Mouse (Mus musculus): ENCODE measurements around the gene Dmrtb1. TPM values are rescaled to one million over a fixed set of nuclear protein-coding genes. Genes with fewer than 3 reads are reported as not detected.

Gene Dmrtb1
- total RNA-seq, 1 experiment, result 1.7 TPM

GRCm38 (mm10) chr4:107706884-107707283 is 22.9 kb upstream of the Dmrtb1 start:
- in situ Hi-C loops (cut with MboI; ENCODE audit: low sequenced_read_pairs in 2 of 2, unreplicated experiment in 2 of 2), result no loop called here
- no peak overlapping the region for H3K27ac ChIP-seq (ENCODE audit: insufficient read depth, low read depth, low read length, poor library complexity, severe bottlenecking)
- no peak overlapping the region for H3K4me3 ChIP-seq (ENCODE audit: insufficient read depth in 1 of 2, low read depth in 1 of 2, low read length in 2 of 2, poor library complexity in 1 of 2, severe bottlenecking in 1 of 2)

GRCm38 (mm10) chr4:107704185-107704584 is 20.2 kb upstream of the Dmrtb1 start:
- in situ Hi-C loops (cut with MboI; ENCODE audit: low sequenced_read_pairs in 2 of 2, unreplicated experiment in 2 of 2), result no loop called here
- Histone ChIP-seq H3K9ac (ENCODE audit: insufficient read depth, low read depth, low read length, poor library complexity, severe bottlenecking) (no peak overlapping the region), H3K4me1 (ENCODE audit: control insufficient read depth in 2 of 2, insufficient read depth in 2 of 2, low read length in 2 of 2, poor library complexity in 1 of 2) (no peaks in the 10 kb centered on the region), H3K27ac (ENCODE audit: insufficient read depth, low read depth, low read length, poor library complexity, severe bottlenecking) (no peak overlapping the region), H3K36me3 (ENCODE audit: control insufficient read depth, insufficient read depth, low read length, poor library complexity, severe bottlenecking) (no peaks in the 10 kb centered on the region), H3K4me3 (ENCODE audit: insufficient read depth in 1 of 2, low read depth in 1 of 2, low read length in 2 of 2, poor library complexity in 1 of 2, severe bottlenecking in 1 of 2) (no peak overlapping the region), H3K9me3 (ENCODE audit: control insufficient read depth, insufficient read depth, low read depth, low read length) (no peaks in the 10 kb centered on the region)
- TF ChIP-seq ZC3H11A (IDR thresholded peaks at IDR 0.05; ENCODE audit: borderline replicate concordance, low read depth, low read length) (peak; percentile 28; the same call in 1 of the 2 replicates), HCFC1 (IDR thresholded peaks at IDR 0.05; ENCODE audit: borderline replicate concordance, insufficient read depth, low read length) (no peak)
- DNase-seq (ENCODE audit: low read depth, low spot score), result peak; percentile 63

More at GRCm38 (mm10) chr4:107706884-107707283, 22.9 kb upstream of the Dmrtb1 start:
- Histone ChIP-seq H3K9me3 (ENCODE audit: control insufficient read depth, insufficient read depth, low read depth, low read length) (no peaks in the 10 kb centered on the region), H3K4me1 (ENCODE audit: control insufficient read depth in 2 of 2, insufficient read depth in 2 of 2, low read length in 2 of 2, poor library complexity in 1 of 2) (no peaks in the 10 kb centered on the region), H3K9ac (ENCODE audit: insufficient read depth, low read depth, low read length, poor library complexity, severe bottlenecking) (no peak overlapping the region), H3K36me3 (ENCODE audit: control insufficient read depth, insufficient read depth, low read length, poor library complexity, severe bottlenecking) (no peaks in the 10 kb centered on the region)
- DNase-seq (ENCODE audit: low read depth, low spot score), result no peak
- no peak for TF ChIP-seq MAFK (IDR thresholded peaks at IDR 0.05; ENCODE audit: insufficient read depth, low read depth, low read length)
- TF ChIP-seq ZNF384 (IDR thresholded peaks at IDR 0.05; ENCODE audit: low read depth, low read length), result no peak
- no peak for TF ChIP-seq ZC3H11A (IDR thresholded peaks at IDR 0.05; ENCODE audit: borderline replicate concordance, low read depth, low read length)
- no peak for TF ChIP-seq CHD2 (IDR thresholded peaks at IDR 0.05; ENCODE audit: low read depth, low read length)
- no peak for TF ChIP-seq HCFC1 (IDR thresholded peaks at IDR 0.05; ENCODE audit: borderline replicate concordance, insufficient read depth, low read length)

GRCm38 (mm10) chr4:107701679-107702078 is 17.6 kb upstream of the Dmrtb1 start:
- H3K9ac ChIP-seq (ENCODE audit: insufficient read depth, low read depth, low read length, poor library complexity, severe bottlenecking), result no peak overlapping the region
- in situ Hi-C loops (cut with MboI; ENCODE audit: low sequenced_read_pairs in 2 of 2, unreplicated experiment in 2 of 2), result no loop called here
- H3K4me3 ChIP-seq (ENCODE audit: insufficient read depth in 1 of 2, low read depth in 1 of 2, low read length in 2 of 2, poor library complexity in 1 of 2, severe bottlenecking in 1 of 2), result no peak overlapping the region
- H3K4me1 ChIP-seq (ENCODE audit: control insufficient read depth in 2 of 2, insufficient read depth in 2 of 2, low read length in 2 of 2, poor library complexity in 1 of 2), result no peaks in the 10 kb centered on the region
- H3K9me3 ChIP-seq (ENCODE audit: control insufficient read depth, insufficient read depth, low read depth, low read length), result no peaks in the 10 kb centered on the region
- TF ChIP-seq ZC3H11A (IDR thresholded peaks at IDR 0.05; ENCODE audit: borderline replicate concordance, low read depth, low read length), result no peak
- no peak overlapping the region for H3K27ac ChIP-seq (ENCODE audit: insufficient read depth, low read depth, low read length, poor library complexity, severe bottlenecking)
- no peaks in the 10 kb centered on the region for H3K36me3 ChIP-seq (ENCODE audit: control insufficient read depth, insufficient read depth, low read length, poor library complexity, severe bottlenecking)
- no peak for DNase-seq (ENCODE audit: low read depth, low spot score)

DNA sequence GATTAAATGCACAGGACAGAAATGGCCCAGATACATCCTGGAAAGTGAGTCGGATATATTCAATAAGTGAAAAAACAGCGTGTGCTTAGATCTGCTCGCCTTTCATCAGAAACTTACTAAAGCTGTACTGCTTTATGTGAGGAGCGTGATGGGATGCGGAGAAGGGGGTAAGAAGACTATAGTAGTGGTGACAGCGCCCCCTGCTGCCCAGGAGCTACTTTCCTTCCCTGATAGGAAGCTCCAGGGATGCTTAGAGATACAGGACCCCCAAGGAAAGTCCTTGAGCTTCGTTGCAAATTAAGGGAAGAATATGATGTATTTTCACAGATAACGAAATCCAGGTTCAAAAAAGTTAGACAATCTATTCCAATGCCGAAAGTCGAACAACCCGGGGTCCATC is 17.1 kb upstream of the Dmrtb1 start:
- TF ChIP-seq ZC3H11A (IDR thresholded peaks at IDR 0.05; ENCODE audit: borderline replicate concordance, low read depth, low read length) (0 out of 2 replicates have a peak, but pooled peaks have one; percentile 32), ZNF384 (IDR thresholded peaks at IDR 0.05; ENCODE audit: low read depth, low read length) (no peak)
- DNase-seq (ENCODE audit: low read depth, low spot score), result peak; percentile 66
- Histone ChIP-seq H3K4me3 (ENCODE audit: insufficient read depth in 1 of 2, low read depth in 1 of 2, low read length in 2 of 2, poor library complexity in 1 of 2, severe bottlenecking in 1 of 2) (no peak overlapping the region), H3K4me1 (ENCODE audit: control insufficient read depth in 2 of 2, insufficient read depth in 2 of 2, low read length in 2 of 2, poor library complexity in 1 of 2) (no peaks in the 10 kb centered on the region), H3K9me3 (ENCODE audit: control insufficient read depth, insufficient read depth, low read depth, low read length) (no peaks in the 10 kb centered on the region), H3K36me3 (ENCODE audit: control insufficient read depth, insufficient read depth, low read length, poor library complexity, severe bottlenecking) (no peaks in the 10 kb centered on the region), H3K9ac (ENCODE audit: insufficient read depth, low read depth, low read length, poor library complexity, severe bottlenecking) (no peak overlapping the region), H3K27ac (ENCODE audit: insufficient read depth, low read depth, low read length, poor library complexity, severe bottlenecking) (no peak overlapping the region)
- in situ Hi-C loops (cut with MboI; ENCODE audit: low sequenced_read_pairs in 2 of 2, unreplicated experiment in 2 of 2), result no loop called here

DNA sequence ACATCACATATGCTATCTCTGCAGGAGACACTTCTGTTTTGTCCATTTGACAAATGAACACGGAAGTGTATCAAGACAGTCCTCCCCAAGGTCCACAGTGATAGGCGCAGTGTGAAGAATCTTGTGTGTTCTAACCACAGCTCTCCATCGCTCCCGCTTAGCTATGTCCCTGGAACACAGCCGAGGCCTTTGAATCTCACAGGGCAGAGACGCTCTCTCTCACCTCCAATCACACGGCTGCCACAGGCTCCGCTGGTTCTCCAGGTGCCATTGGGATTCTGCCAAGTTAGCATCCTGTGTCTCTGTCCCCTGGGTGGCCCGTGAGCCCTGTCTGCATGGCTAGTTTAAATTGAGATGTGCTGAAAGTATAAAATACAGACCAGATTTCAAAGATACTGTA is 15.2 kb upstream of the Dmrtb1 start:
- no peak for TF ChIP-seq ZNF384 (IDR thresholded peaks at IDR 0.05; ENCODE audit: low read depth, low read length)
- TF ChIP-seq CHD2 (IDR thresholded peaks at IDR 0.05; ENCODE audit: low read depth, low read length), result no peak
- no peak for TF ChIP-seq MAFK (IDR thresholded peaks at IDR 0.05; ENCODE audit: insufficient read depth, low read depth, low read length)
- no peak for TF ChIP-seq HCFC1 (IDR thresholded peaks at IDR 0.05; ENCODE audit: borderline replicate concordance, insufficient read depth, low read length)
- TF ChIP-seq ZC3H11A (IDR thresholded peaks at IDR 0.05; ENCODE audit: borderline replicate concordance, low read depth, low read length), result no peak
- H3K36me3 ChIP-seq (ENCODE audit: control insufficient read depth, insufficient read depth, low read length, poor library complexity, severe bottlenecking), result no peaks in the 10 kb centered on the region
- H3K4me1 ChIP-seq (ENCODE audit: control insufficient read depth in 2 of 2, insufficient read depth in 2 of 2, low read length in 2 of 2, poor library complexity in 1 of 2), result no peaks in the 10 kb centered on the region
- no peak overlapping the region for H3K4me3 ChIP-seq (ENCODE audit: insufficient read depth in 1 of 2, low read depth in 1 of 2, low read length in 2 of 2, poor library complexity in 1 of 2, severe bottlenecking in 1 of 2)
- no peak overlapping the region for H3K27ac ChIP-seq (ENCODE audit: insufficient read depth, low read depth, low read length, poor library complexity, severe bottlenecking)
- in situ Hi-C loops (cut with MboI; ENCODE audit: low sequenced_read_pairs in 2 of 2, unreplicated experiment in 2 of 2), result no loop called here
- H3K9ac ChIP-seq (ENCODE audit: insufficient read depth, low read depth, low read length, poor library complexity, severe bottlenecking), result no peak overlapping the region
- no peak for DNase-seq (ENCODE audit: low read depth, low spot score)
- no peaks in the 10 kb centered on the region for H3K9me3 ChIP-seq (ENCODE audit: control insufficient read depth, insufficient read depth, low read depth, low read length)

All from ES-E14 (cell line).